Mouse (Mus musculus): ENCODE measurements around the gene Smco3. TPM values are rescaled to one million over a fixed set of nuclear protein-coding genes. Genes with fewer than 3 reads are reported as not detected.

Gene Smco3
- polyA plus RNA-seq, 1 experiment from 2014 or later: not detected

DNA sequence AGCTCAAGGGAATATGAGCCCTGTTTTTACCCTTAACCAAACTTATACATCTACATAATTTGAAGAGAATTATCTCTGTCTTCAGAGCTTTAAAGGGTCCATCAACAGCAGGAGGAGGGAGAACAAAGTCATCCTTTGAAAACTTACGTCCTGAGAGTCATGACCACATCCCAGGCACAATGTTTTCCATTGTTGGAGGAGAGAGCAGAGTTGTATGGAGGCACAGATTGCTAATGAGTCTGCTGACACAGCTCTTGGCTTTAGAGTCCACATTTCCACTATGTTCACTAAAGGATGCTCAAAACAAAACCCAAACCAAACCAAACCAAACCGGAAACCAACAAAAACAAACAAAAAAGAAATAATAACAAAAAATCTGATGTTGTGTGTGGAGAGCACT is 9.7 kb upstream of the Smco3 start:
- no peak overlapping the region for H3K9ac ChIP-seq (ENCODE audit: low read length)
- no peak for DNase-seq (ENCODE audit: low spot score)
- no peaks in the 10 kb centered on the region for H3K9me3 ChIP-seq (ENCODE audit: control insufficient read depth, low read length)
- no peak overlapping the region for H3K4me3 ChIP-seq (ENCODE audit: low read depth, low read length)
- H3K4me2 ChIP-seq (ENCODE audit: low read depth, severe bottlenecking): no peak overlapping the region
- WGBS: 78% methylated on average over 2 of the region's 2 CpGs
- no peaks in the 10 kb centered on the region for H3K4me1 ChIP-seq (ENCODE audit: control insufficient read depth, insufficient read depth, low read length)
- H3K36me3 ChIP-seq (ENCODE audit: control insufficient read depth, insufficient read depth, low read length): no peaks in the 10 kb centered on the region
- no peak for ATAC-seq (ENCODE audit: insufficient number of reproducible peaks, low FRiP score, low TSS enrichment, low read depth)
- no peak overlapping the region for H3K27ac ChIP-seq (replicated peaks; ENCODE audit: low read depth, low read length)
- H3K27me3 ChIP-seq (ENCODE audit: control insufficient read depth, insufficient read depth, low read length): no peaks in the 10 kb centered on the region

DNA sequence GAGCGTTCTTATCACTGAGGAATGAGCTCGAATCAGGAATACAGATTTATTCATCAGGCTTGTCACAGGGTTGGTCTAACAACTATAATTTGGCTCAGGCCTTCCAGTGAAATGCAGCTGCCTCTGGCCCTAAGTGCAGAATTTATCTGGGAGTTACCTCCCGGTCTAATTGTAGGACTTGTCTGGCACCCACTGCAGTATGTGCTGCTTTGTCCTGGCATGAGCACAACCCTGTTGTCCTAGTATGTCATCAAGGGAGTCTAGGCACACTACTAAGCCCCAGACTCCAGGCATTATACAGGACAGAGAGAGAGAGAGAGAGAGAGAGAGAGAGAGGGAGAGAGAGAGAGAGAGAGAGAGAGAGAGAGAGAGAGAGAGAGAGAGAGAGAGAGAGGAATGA is 2.1 kb upstream of the Smco3 start:
- H3K27me3 ChIP-seq (ENCODE audit: control insufficient read depth, insufficient read depth, low read length): no peaks in the 10 kb centered on the region
- no peak for ATAC-seq (ENCODE audit: insufficient number of reproducible peaks, low FRiP score, low TSS enrichment, low read depth)
- 82% methylated on average over 3 of the region's 3 CpGs for WGBS
- H3K27ac ChIP-seq (replicated peaks; ENCODE audit: low read depth, low read length): no peak overlapping the region
- no peaks in the 10 kb centered on the region for H3K36me3 ChIP-seq (ENCODE audit: control insufficient read depth, insufficient read depth, low read length)
- no peak overlapping the region for H3K4me2 ChIP-seq (ENCODE audit: low read depth, severe bottlenecking)
- H3K9me3 ChIP-seq (ENCODE audit: control insufficient read depth, low read length): no peaks in the 10 kb centered on the region
- DNase-seq (ENCODE audit: low spot score): no peak
- H3K9ac ChIP-seq (ENCODE audit: low read length): no peak overlapping the region
- no peak overlapping the region for H3K4me3 ChIP-seq (ENCODE audit: low read depth, low read length)
- H3K4me1 ChIP-seq (ENCODE audit: control insufficient read depth, insufficient read depth, low read length): no peaks in the 10 kb centered on the region

DNA sequence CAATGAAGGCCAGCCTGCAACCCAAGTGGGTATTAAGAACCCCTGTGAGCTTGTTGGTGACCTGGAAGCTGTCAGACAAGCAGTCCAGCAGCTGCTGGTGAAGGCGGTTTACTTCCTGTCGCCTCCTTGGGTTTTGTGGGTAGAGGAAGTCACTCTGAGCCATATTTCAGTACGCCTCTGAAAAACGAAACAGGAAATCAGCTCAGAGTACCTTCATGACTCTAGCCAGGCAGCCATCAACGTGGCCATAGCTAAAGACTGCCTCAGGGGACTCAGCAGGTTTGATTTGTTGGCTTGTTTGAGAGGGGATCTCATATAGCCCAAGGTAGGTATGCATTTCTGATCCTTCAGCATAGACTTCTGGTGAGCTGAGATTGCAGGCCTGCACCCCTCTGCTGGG is 3.5 kb downstream of the Smco3 start:
- H3K4me3 ChIP-seq (ENCODE audit: low read depth, low read length): no peak overlapping the region
- no peaks in the 10 kb centered on the region for H3K9me3 ChIP-seq (ENCODE audit: control insufficient read depth, low read length)
- H3K9ac ChIP-seq (ENCODE audit: low read length): no peak overlapping the region
- WGBS: 71% methylated on average over 5 of the region's 5 CpGs
- H3K36me3 ChIP-seq (ENCODE audit: control insufficient read depth, insufficient read depth, low read length): no peaks in the 10 kb centered on the region
- no peak overlapping the region for H3K27ac ChIP-seq (replicated peaks; ENCODE audit: low read depth, low read length)
- no peaks in the 10 kb centered on the region for H3K27me3 ChIP-seq (ENCODE audit: control insufficient read depth, insufficient read depth, low read length)
- DNase-seq (ENCODE audit: low spot score) (no peak), ATAC-seq (ENCODE audit: insufficient number of reproducible peaks, low FRiP score, low TSS enrichment, low read depth) (no peak)
- no peak overlapping the region for H3K4me2 ChIP-seq (ENCODE audit: low read depth, severe bottlenecking)
- no peaks in the 10 kb centered on the region for H3K4me1 ChIP-seq (ENCODE audit: control insufficient read depth, insufficient read depth, low read length)

DNA sequence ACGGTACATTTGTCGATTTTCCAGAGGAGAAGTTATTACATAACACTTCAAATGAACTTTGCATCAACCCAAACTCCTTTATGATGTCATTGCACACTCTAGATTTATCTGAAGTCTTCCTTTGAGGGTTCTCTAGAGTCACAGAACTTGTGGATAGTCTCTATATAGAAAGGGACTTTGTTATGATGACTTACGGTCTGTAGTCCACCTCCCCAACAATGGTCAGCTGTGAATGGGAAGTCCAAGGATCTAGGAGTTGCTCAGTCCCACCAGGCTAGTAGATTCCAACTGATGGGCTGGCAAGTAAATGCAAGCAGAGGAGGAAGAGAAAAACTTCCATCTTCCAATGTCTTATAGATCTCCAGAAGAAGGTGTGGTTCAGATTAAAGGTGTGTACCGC is 6.6 kb downstream of the Smco3 start:
- Histone ChIP-seq H3K36me3 (ENCODE audit: control insufficient read depth, insufficient read depth, low read length) (peaks cover 6% of the 10 kb centered on the region; the same call in 1 of the 2 replicates), H3K4me1 (ENCODE audit: control insufficient read depth, insufficient read depth, low read length) (no peaks in the 10 kb centered on the region), H3K27me3 (ENCODE audit: control insufficient read depth, insufficient read depth, low read length) (no peaks in the 10 kb centered on the region), H3K4me2 (ENCODE audit: low read depth, severe bottlenecking) (peak overlapping the region; percentile 40), H3K9me3 (ENCODE audit: control insufficient read depth, low read length) (no peaks in the 10 kb centered on the region), H3K9ac (ENCODE audit: low read length) (peak overlapping the region; percentile 60), H3K27ac (replicated peaks; ENCODE audit: low read depth, low read length) (no peak overlapping the region), H3K4me3 (ENCODE audit: low read depth, low read length) (peak overlapping the region; percentile 94)
- ATAC-seq (ENCODE audit: insufficient number of reproducible peaks, low FRiP score, low TSS enrichment, low read depth) (no peak; the same call in 1 of the 2 replicates), DNase-seq (ENCODE audit: low spot score) (no peak)
- WGBS: 32% methylated on average over 4 of the region's 4 CpGs

DNA sequence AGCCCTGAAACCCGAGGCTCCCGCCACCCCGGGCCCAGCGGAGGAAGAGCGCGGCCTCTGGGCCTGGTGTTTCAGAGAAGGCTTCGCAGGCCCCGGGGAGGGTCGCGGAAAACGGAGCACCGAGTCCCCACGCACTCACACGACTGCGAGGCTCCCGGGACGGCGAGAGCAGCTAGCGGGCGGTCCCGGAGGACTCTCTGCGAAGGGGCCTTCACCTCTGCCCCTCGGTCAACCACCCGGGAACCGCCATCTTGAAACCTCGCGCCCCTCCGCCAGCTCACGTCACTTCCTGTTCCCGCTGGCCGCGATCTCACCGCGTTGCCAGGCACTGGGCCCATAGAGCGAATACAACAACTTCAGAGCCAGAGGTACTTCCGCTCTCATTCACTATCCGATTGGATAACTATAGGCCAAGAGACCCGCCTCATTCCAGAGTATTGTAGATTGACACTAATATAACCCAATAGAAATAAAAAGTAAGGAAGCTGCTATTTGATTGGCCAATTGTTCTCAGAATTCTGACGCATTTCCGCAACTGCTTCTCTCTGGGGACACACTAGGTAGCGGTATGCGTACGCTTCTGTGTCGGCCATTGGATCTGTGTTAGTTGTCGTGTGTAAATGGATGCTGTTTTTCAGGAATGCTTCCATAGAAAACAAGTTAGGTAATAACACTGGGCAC is 7.2 kb downstream of the Smco3 start, which contains the start of gene Wbp11:
Wbp11 (minus strand) TSS at position 353 of the 681 bp plus-strand sequence.
- H3K27me3 ChIP-seq (ENCODE audit: control insufficient read depth, insufficient read depth, low read length): no peaks in the 10 kb centered on the region
- H3K9me3 ChIP-seq (ENCODE audit: control insufficient read depth, low read length): no peaks in the 10 kb centered on the region
- peak within 1 kb of the TSS; percentile 94 for H3K4me3 ChIP-seq (ENCODE audit: low read depth, low read length)
- WGBS: under 1% methylated on average over 44 of the region's 45 CpGs
- peak within 1 kb of the TSS; percentile 95 for H3K9ac ChIP-seq (ENCODE audit: low read length)
- H3K4me1 ChIP-seq (ENCODE audit: control insufficient read depth, insufficient read depth, low read length): no peaks in the 10 kb centered on the region
- H3K36me3 ChIP-seq (ENCODE audit: control insufficient read depth, insufficient read depth, low read length): peaks cover 7% of the 10 kb centered on the region; the same call in 1 of the 2 replicates
- peak; percentile 100 for ATAC-seq (ENCODE audit: insufficient number of reproducible peaks, low FRiP score, low TSS enrichment, low read depth)
- peak within 1 kb of the TSS; percentile 57 for H3K27ac ChIP-seq (replicated peaks; ENCODE audit: low read depth, low read length)
- peak; percentile 96 for DNase-seq (ENCODE audit: low spot score)
- peak within 1 kb of the TSS; percentile 83 for H3K4me2 ChIP-seq (ENCODE audit: low read depth, severe bottlenecking)

DNA sequence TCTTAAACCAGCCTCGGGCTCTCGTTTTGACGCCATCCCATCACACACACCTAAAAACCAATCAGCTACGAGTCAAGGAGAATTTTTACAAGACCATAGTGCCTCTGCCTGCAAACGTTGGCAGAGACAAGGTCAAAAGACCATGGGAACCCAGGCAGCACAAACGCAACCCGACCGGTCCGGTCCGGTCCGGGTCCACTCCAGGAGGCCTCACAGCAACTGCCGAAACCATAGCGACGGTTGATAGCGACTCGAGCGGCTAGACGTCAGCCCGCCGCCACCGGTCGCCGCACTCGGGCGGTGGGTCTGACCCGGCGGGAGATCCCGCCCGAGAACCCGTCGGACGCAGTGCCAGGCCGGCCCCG is 7.8 kb downstream of the Smco3 start, which contains the start of gene BC049715:
BC049715 (plus strand) TSS at position 111 of the 365 bp plus-strand sequence.
- WGBS: under 1% methylated on average over 34 of the region's 34 CpGs
- H3K4me2 ChIP-seq (ENCODE audit: low read depth, severe bottlenecking): peak within 1 kb of the TSS; percentile 83
- peak; percentile 44 for DNase-seq (ENCODE audit: low spot score)
- peak within 1 kb of the TSS; percentile 94 for H3K4me3 ChIP-seq (ENCODE audit: low read depth, low read length)
- peak within 1 kb of the TSS; percentile 57 for H3K27ac ChIP-seq (replicated peaks; ENCODE audit: low read depth, low read length)
- ATAC-seq (ENCODE audit: insufficient number of reproducible peaks, low FRiP score, low TSS enrichment, low read depth): peak; percentile 3; the same call in 1 of the 2 replicates
- H3K9ac ChIP-seq (ENCODE audit: low read length): peak within 1 kb of the TSS; percentile 95
- H3K27me3 ChIP-seq (ENCODE audit: control insufficient read depth, insufficient read depth, low read length): no peaks in the 10 kb centered on the region
- peaks cover 12% of the 10 kb centered on the region; the same call in 1 of the 2 replicates for H3K36me3 ChIP-seq (ENCODE audit: control insufficient read depth, insufficient read depth, low read length)
- H3K9me3 ChIP-seq (ENCODE audit: control insufficient read depth, low read length): no peaks in the 10 kb centered on the region
- H3K4me1 ChIP-seq (ENCODE audit: control insufficient read depth, insufficient read depth, low read length): no peaks in the 10 kb centered on the region

DNA sequence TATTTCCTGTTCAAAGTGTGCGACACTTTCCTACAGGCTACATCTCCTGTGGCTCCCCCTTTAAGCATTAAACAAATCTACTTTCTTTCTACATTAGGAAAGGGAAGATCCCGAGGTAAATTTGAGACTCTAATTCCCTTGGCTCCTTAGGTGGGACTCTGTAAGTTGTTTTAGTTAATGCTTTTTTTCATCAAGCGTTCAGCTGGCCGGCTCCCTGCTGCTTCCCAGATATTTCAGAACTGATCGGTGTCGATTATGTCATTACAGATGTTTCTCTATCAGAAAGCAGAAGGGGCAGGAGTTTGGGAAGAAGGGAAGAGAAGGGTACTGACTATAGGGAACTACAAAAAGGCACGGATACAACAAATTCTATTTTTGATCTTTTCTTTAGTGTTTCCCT is 8.1 kb downstream of the Smco3 start:
- Histone ChIP-seq H3K27ac (replicated peaks; ENCODE audit: low read depth, low read length) (no peak overlapping the region), H3K9ac (ENCODE audit: low read length) (peak overlapping the region; percentile 95), H3K27me3 (ENCODE audit: control insufficient read depth, insufficient read depth, low read length) (no peaks in the 10 kb centered on the region), H3K36me3 (ENCODE audit: control insufficient read depth, insufficient read depth, low read length) (peaks cover 14% of the 10 kb centered on the region; the same call in 1 of the 2 replicates), H3K4me1 (ENCODE audit: control insufficient read depth, insufficient read depth, low read length) (no peaks in the 10 kb centered on the region), H3K4me3 (ENCODE audit: low read depth, low read length) (peak overlapping the region; percentile 94), H3K4me2 (ENCODE audit: low read depth, severe bottlenecking) (peak overlapping the region; percentile 83), H3K9me3 (ENCODE audit: control insufficient read depth, low read length) (no peaks in the 10 kb centered on the region)
- no peak for ATAC-seq (ENCODE audit: insufficient number of reproducible peaks, low FRiP score, low TSS enrichment, low read depth)
- DNase-seq (ENCODE audit: low spot score): no peak
- WGBS: 19% methylated on average over 7 of the region's 7 CpGs

DNA sequence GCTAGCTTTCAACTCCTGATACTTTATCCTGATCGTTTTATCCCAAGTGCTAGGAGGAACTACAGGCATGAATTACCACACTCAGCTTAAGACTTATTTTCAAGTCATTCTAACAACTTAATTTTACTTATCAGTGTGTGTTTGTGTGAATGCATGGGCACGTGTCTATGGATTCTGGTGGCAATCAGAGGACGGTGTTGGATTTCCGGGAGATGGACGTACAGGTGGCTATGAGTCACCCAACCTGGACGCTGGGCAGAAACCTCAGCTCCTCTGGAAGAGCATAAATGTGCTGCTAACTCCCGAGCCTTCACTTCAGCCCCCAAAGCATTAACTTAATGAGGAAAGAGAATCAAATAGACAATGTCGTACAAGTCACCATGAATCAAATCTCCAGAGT is 10.3 kb downstream of the Smco3 start:
- H3K4me3 ChIP-seq (ENCODE audit: low read depth, low read length): no peak overlapping the region
- no peak overlapping the region for H3K27ac ChIP-seq (replicated peaks; ENCODE audit: low read depth, low read length)
- H3K4me2 ChIP-seq (ENCODE audit: low read depth, severe bottlenecking): no peak overlapping the region
- H3K36me3 ChIP-seq (ENCODE audit: control insufficient read depth, insufficient read depth, low read length): peaks cover 35% of the 10 kb centered on the region
- no peaks in the 10 kb centered on the region for H3K4me1 ChIP-seq (ENCODE audit: control insufficient read depth, insufficient read depth, low read length)
- no peak for ATAC-seq (ENCODE audit: insufficient number of reproducible peaks, low FRiP score, low TSS enrichment, low read depth)
- H3K9me3 ChIP-seq (ENCODE audit: control insufficient read depth, low read length): no peaks in the 10 kb centered on the region
- 90% methylated on average over 8 of the region's 8 CpGs for WGBS
- no peaks in the 10 kb centered on the region for H3K27me3 ChIP-seq (ENCODE audit: control insufficient read depth, insufficient read depth, low read length)
- no peak overlapping the region for H3K9ac ChIP-seq (ENCODE audit: low read length)
- no peak for DNase-seq (ENCODE audit: low spot score)
